Mouse (Mus musculus): Measurements from ENCODE around the gene Klk1.

DNA sequence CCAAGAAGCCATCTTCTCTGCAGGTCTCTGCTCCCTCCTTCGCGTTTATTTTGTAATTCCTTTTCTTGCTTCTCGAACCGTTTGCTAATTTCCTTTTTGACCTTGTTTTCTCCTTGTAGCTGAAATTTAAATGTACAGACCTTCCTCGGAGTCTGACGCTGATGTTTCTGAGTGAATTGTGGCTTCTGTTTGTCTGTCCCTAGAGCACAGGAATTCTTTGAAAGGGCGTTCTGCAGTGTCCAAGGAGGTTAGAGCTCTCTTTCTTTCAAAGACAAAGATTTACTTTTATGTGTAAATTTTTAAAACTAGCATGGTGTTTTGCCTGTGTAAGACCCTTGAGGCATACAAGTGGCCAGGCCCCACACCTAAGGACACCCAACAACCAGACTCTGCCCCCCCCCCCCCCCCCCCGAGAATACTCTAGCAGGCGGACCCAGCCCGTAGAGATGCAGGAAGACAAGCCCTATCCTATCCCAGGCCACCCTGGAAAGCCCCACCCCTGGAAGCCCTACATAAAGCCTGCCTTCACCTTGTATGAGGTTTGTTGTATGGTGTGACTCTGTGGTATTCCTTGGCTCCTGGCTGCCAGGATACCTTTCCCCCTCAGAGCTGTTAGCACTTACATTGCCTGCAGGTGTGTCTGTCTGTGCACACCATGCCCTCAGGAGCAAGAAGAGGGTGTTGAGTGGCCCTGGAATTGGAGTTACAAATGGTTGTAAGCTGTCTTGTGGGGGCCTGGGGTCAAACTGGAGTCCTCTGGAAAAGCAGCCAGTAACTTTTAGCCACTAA is 51.5 kb downstream of the Klk1 start:
- TF ChIP-seq CTCF (IDR thresholded peaks at IDR 0.05; ENCODE audit: insufficient read depth, low read length), result no peak
- no peak for TF ChIP-seq POLR2A (IDR thresholded peaks at IDR 0.05; ENCODE audit: borderline replicate concordance, extremely low read depth, low read depth, low read length)
